Mouse (Mus musculus): ENCODE data around the gene Nr1h4.

Nr1h4 gene

DNA sequence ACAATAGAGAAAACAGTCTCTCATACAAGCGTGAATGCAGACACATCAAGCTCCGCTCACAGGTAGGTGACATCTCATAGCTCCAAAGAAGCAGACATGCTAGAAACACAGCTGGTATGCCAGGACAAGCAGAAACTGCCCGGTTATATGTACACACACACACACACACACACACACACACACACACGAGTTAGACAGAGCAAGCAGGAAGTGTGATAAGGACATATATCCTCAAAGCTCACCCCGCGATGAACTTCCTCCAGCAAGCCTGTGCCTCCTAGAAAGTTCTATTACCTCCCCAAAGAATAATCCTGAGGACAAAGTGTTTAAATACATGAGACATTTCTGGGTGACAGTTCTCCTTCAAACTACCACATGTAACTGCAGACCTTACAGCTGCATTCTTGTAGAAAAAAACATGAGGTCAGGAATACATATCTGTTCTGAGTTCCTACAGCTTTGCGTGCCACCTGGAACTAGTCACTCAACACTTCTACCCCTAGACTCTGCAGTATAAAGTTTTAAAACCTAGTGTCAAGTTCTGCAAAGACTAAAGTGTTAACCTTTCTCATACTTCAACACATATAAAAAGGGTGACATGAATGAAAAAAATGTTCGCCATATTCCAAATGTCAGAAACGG lies 11.5 kb downstream of the Nr1h4 start:
- DNase-seq (ENCODE audit: low spot score), result no peak

DNA sequence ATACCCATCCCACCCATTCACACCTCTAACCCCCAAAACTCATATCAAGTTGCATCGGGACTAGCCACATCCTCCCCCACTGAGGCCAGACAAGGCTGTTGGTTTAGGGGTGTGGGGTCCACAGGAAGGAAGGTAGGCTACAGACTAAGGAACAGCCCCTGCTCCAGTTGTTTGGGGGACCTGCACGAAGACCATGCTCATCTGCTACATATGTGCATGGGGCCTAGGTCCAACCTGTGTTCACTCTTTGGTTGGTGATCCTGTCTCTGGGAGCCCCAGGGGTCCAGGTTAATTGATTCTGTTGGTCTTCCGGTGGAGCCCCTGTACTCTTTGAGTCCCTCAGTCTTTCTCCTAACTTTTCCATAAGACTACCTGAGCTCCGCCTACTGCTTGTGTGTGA lies 13.0 kb downstream of the Nr1h4 start:
- no peak for DNase-seq (ENCODE audit: low spot score)

DNA sequence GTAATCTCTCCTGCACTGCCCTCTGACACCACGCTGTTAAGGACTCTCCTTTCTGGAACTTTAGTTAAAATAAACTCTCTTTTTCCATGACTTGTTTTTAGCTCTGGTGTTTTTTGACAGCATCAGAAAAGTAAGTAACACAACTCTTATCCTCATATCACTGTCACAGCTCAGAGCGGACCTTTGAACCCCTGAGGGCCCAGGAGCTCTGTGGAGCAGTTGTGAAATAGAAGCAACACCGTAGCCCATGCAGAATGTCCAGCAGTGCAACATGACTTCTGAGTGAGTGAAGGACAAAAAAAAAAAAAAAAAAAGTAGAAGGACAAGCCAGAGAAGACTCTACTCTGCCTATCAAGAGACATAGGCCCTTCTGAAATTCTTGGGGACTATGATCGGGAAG lies 14.2 kb downstream of the Nr1h4 start:
- no peak for DNase-seq (ENCODE audit: low spot score)

DNA sequence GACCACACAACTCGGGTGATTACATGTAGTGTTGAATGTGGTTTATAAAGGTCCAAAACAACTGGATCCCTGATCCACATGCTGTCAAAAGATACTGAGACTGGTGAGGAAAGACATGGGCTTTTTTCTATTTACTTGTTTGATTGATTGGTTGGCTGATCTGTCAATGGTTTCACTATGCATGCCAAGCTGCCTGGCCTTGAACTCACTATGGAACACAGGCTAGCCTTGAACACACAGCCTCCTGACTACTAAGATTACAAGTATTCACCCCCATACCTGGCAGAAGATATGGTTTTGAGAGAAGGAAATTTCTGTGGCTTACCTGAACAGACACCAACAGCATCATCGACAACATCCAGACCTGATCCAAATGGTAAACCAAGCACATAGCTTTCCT lies 15.0 kb downstream of the Nr1h4 start:
- no peak for DNase-seq (ENCODE audit: low spot score)

DNA sequence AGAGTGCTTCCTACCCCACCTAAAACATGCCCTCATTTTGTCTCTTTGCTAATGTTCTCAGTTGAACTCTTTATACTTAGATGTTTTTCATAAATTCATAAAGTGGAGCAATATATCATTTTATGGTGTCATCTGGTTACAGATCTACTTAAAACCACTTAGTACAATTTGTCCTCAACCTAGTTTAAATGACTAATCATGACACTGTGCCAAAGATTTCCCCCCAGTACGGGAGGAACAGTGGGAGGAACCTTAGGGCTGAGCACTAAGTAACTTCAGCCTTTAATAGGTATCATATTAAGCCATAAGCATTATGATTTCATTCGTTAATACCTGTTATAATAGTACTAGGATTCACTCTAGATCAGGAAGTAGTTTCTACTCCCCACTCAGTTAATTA lies 17.6 kb downstream of the Nr1h4 start:
- no peak for DNase-seq (ENCODE audit: low spot score)

- DNase-seq (ENCODE audit: low spot score), result no peak
These were observed 20.8 kb downstream of the Nr1h4 start for GRCm38 (mm10) chr10:89512562-89512961.

DNA sequence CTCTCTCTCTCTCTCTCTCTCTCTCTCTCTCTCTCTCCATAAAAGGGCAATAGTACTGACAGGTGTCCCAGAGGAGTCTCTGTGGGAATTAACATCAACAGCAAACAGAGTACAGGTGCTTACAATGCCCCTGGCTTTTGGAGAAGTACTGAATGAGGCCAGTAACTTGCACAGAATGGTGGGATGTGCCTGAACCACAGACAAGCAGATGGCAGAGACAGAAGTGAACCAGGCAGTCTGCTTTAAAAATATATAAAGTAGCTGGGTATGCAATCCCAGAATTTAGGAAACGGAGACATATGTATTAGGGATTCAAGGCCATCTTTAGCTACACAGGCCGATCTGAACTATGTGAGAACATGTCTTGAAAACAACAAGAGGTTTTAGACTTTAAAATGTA lies 22.8 kb downstream of the Nr1h4 start:
- no peak for DNase-seq (ENCODE audit: low spot score)

DNA sequence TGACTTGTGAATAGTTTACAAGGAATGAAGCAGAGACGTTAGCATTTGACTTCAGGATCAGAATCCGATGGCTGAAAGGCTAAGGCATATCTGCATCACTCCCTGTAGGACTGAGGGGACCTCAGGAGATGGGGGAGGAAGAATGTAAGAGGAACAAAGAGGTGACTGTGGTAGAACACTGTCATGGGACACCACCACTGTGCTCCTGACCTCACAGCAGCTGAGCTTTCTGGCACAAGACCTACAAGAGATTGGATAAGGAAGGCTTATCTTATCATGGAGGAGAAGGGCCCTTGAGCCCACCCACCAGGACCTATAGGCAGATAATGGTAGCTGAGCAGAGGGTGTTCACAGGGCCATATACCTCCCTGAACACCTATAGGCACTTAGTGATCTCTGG lies 24.8 kb downstream of the Nr1h4 start:
- no peak for DNase-seq (ENCODE audit: low spot score)

- DNase-seq (ENCODE audit: low spot score), result no peak
These were observed 26.9 kb downstream of the Nr1h4 start for GRCm38 (mm10) chr10:89506479-89506878.

DNA sequence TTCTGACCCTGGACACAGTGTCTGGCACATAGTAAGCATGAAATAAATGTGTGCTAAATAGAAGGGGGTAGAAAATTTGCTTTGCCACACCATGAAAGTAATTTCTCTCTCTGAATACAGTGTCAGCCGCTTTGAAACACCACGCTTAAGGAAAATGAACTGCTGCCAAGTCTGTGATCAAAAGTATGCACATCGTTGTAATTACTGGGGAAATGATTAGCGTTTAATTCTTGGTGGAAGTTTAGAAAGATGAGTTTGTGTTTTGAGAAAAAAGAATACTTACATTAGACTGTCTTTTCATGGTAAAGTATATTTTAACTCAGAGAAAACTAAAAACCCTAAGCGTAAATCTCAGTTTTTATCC lies 27.8 kb downstream of the Nr1h4 start:
- no peak for DNase-seq (ENCODE audit: low spot score)

GRCm38 (mm10) chr10:89504952-89505591 lies 28.3 kb downstream of the Nr1h4 start:
- DNase-seq (ENCODE audit: low spot score), result no peak

- DNase-seq (ENCODE audit: low spot score), result no peak
These were observed 30.3 kb downstream of the Nr1h4 start for GRCm38 (mm10) chr10:89502986-89503560.

DNA sequence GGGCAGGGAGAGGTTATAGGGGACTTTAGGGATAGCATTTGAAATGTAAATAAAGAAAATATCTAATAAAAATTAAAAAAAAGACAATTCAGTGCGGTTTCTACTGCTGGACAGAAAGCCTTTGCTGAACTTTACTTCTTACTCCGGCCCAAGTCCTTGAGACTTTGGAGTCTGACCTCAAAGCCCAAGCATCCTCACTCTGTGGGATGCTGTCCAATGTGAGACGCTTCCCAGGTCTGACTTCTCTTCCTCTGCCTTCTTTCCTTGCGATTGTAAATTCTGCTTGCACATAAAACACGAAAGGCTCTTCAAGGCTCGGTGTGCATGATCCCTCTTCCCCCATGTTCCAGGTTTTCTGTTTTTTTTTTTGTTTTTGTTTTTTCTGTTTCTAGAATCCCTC lies 31.5 kb downstream of the Nr1h4 start:
- no peak for DNase-seq (ENCODE audit: low spot score)

- DNase-seq (ENCODE audit: low spot score), result no peak
These were observed 37.8 kb downstream of the Nr1h4 start for GRCm38 (mm10) chr10:89495537-89495936.

DNA sequence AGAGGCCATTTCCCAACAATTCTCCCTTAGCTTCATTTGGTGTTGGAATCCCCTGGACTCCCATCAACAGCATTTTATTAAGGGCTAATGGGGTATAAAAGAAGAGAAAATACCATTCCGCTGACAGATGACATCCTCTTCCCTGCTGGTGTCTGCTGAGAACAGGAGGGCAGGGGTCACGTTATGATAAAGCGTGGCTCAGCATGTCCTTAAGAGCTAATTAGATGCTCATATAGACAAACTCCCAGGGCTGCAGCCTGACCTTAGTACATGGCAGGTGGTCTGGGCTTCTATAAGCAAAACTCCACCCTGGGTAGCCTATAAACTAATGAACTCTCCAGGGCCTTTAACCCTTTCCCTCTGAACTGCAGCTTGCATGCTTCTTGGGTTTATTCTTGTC lies 42.1 kb downstream of the Nr1h4 start:
- DNase-seq (ENCODE audit: low spot score), result no peak

DNA sequence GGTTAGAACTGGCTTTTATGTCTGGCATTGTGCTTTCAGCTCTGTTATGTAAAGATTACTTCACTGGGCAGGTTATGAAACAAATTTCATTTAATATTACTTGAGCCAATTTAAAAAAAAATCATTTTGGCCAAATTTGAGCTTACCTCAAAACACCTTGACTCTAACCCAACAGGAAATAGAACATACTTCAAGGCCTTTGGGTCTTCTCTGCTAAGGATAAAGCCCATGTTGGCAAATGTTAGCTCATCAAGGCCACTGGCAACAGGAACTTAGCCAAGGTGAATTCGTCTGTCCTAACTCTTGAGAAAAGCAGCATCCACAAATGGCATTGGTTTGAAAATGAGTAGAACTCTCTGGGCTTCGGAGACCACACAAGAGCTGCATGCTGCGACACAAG lies 43.1 kb downstream of the Nr1h4 start:
- no peak for DNase-seq (ENCODE audit: low spot score)

DNA sequence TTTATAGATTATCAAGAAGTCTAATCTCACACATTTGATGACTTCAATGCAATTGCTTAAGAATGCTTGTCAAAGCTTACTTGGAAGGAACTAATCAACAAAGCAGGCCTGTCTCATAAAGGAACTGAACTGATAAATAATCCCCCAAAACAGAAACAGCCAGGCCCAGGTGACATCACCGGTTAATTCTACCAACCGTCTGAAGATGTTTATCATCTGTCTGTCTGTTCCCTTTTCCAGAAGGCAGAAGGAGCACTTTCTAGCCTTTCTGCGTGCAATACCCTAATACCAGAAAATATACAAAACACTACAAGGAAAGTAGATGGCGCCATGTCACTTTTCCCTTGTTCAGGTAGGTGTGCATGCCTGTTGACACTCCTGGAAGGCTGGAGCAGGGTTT lies 43.9 kb downstream of the Nr1h4 start:
- DNase-seq (ENCODE audit: low spot score), result no peak

DNA sequence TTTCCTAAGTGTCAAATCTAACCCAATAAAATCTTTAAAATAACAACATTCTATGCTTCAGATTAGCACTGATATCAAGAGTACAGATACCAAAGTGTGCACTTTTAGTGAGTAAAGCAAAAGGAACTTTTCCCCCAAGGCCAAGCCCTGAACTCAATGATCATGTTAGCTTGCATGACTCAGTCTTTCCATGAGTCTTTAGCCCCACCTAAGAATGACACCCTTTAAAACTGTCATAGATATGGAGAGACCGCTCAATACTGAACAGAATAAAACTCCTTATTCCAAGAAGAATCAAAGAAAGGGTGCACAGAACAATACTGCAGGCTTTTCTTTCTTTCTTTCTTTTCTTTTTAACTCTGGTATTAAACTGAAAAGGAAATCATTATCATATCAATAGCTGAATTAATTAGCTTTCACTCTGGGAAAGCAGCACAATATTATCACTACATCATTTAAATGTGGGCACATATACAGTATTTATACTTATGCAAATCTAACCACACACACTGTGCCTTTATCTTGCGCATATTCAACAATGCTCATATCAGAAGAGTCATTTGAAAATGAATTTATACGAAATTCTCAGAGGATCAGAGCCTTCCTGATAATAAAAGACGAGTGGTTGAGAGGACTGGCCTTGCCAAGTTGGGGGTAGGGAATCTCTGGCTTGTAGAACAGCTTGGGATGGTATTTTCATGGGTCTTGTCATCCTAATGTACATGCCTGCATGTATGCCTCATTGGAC lies 46.2 kb downstream of the Nr1h4 start:
- DNase-seq (ENCODE audit: low spot score), result no peak

DNA sequence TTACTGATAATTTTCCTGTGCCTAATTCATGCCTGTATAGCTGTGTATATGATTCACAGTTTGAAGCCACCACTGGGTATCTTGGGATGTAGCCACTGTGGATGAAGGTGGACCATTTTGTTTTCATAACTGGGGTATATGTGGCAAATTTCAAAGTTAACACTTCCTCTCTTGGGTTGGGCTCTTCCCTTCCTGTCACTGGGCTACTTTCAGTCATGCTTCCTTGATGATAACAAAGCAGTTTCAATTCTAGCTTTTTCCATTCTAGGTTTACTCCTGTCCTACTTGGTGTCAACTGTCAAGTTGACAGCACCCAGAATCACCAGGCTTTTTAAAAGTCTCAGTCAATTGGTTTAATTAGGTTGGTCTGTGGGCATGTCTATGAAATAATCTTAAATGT lies 48.5 kb downstream of the Nr1h4 start:
- DNase-seq (ENCODE audit: low spot score), result no peak

DNA sequence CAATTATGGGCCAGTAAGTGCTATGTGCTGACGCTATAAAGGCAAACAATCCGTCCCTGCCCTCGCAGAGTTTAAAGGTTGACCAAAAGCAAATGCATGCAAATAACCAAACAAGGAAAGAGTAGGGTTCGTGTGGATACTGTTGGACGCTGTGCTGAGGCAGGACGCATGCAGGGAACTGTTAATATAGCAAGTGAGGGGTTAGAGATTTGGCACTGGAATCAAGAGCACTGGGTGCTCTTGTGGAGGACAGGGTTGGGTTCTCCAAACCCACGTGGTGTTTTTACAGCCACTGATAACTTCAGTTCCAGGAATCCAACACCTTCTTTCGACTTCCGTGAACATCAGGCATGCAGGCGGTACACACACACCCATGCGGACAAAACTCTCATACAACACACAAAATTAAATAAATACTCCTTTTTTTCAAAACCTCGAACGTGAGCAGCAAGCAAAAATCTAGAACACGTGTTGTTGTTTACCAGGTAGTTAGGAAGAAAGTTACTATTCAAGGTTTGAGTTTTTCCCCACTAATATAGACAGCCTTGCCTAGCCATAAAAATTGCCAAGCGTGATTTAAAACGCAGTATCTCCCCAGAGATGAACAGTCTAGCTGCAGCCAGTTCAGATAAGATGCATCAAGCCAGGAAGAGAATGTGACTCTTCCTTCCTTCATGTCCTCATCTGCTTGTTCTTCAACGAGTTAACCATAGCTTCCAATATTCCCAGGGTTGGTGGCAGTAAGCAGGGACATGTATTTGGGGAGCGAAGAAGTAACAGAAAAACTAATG lies 49.4 kb downstream of the Nr1h4 start:
- DNase-seq (ENCODE audit: low spot score), result no peak

GRCm38 (mm10) chr10:89483113-89483512 lies 50.3 kb downstream of the Nr1h4 start:
- DNase-seq (ENCODE audit: low spot score), result no peak

- DNase-seq (ENCODE audit: low spot score), result no peak
These were observed 51.2 kb downstream of the Nr1h4 start for GRCm38 (mm10) chr10:89482142-89482681.

Measured in urinary bladder, postnatal 10 days (tissue).